Mouse (Mus musculus): ENCODE data around the gene Washc3.
A peak's percentile ranks its signal among the peaks of the same experiment; 100 is the strongest.

Gene Washc3

GRCm38 (mm10) chr10:88255556-88255955, 54.7 kb downstream of the Washc3 start:
- no peak for DNase-seq (ENCODE audit: low read depth, low spot score)

GRCm38 (mm10) chr10:88260309-88260708, 59.4 kb downstream of the Washc3 start:
- DNase-seq (ENCODE audit: low read depth, low spot score) = peak; percentile 2

- DNase-seq (ENCODE audit: low read depth, low spot score) = no peak
These were observed 60.3 kb downstream of the Washc3 start for GRCm38 (mm10) chr10:88261186-88261585.

- DNase-seq (ENCODE audit: low read depth, low spot score) = no peak
These were observed 62.5 kb downstream of the Washc3 start for GRCm38 (mm10) chr10:88263383-88263782.

GRCm38 (mm10) chr10:88274045-88274444, 73.2 kb downstream of the Washc3 start:
- DNase-seq (ENCODE audit: low read depth, low spot score) = no peak

GRCm38 (mm10) chr10:88281699-88282098, 80.8 kb downstream of the Washc3 start:
- DNase-seq (ENCODE audit: low read depth, low spot score) = no peak

GRCm38 (mm10) chr10:88284343-88284990, 83.6 kb downstream of the Washc3 start:
- DNase-seq (ENCODE audit: low read depth, low spot score) = no peak

- DNase-seq (ENCODE audit: low read depth, low spot score) = no peak
These were observed 86.4 kb downstream of the Washc3 start for GRCm38 (mm10) chr10:88287261-88287660.

- DNase-seq (ENCODE audit: low read depth, low spot score) = no peak
These were observed 87.2 kb downstream of the Washc3 start for GRCm38 (mm10) chr10:88288061-88288460.

GRCm38 (mm10) chr10:88295091-88295490, 94.2 kb downstream of the Washc3 start:
- no peak for DNase-seq (ENCODE audit: low read depth, low spot score)
